Mouse (Mus musculus) midbrain, postnatal 0 days (tissue): ENCODE results near the gene Sprr2e. TPM values are rescaled to one million over a fixed set of nuclear protein-coding genes. Genes with fewer than 3 reads are reported as not detected.

ENCODE experiments used
- ATAC-seq: fragments of 200-750 bp; cut with Nextera tagmentation; 2 replicates; pipeline ENCODE4 v1.8.0; 2017; ENCODE audit warnings: moderate number of reproducible peaks, mild to moderate bottlenecking, moderate TSS enrichment, moderate library complexity; ENCODE audit not compliant: low FRiP score
- DNase-seq: peaks from one replicate; pipeline ENCODE4 v3.0.0-alpha.2; 2015; ENCODE audit warnings: low spot score
- H3K27ac ChIP-seq: fragments of 300-500 bp; sonication (generic); 2 replicates; pipeline ENCODE4 v1.5.1; 2014; ENCODE audit warnings: low read depth, mild to moderate bottlenecking, low read length, mixed read lengths
- H3K27me3 ChIP-seq: fragments of 300-500 bp; sonication (generic); 2 replicates; pipeline ENCODE4 v1.6.1; 2014; ENCODE audit warnings: low read length, control low read depth, mixed read lengths; ENCODE audit not compliant: insufficient read depth
- H3K36me3 ChIP-seq: fragments of 300-500 bp; sonication (generic); 2 replicates; pipeline ENCODE4 v1.6.1; 2014; ENCODE audit warnings: low read length, control low read depth, mixed read lengths; ENCODE audit not compliant: insufficient read depth
- H3K4me1 ChIP-seq: fragments of 300-500 bp; sonication (generic); 2 replicates; pipeline ENCODE4 v1.6.1; 2014; ENCODE audit warnings: mild to moderate bottlenecking, control low read depth, antibody characterized with exemption, low read length, mixed read lengths; ENCODE audit not compliant: insufficient read depth
- H3K4me2 ChIP-seq: fragments of 300-500 bp; sonication (generic); 2 replicates; pipeline ENCODE4 v1.6.1; 2014; ENCODE audit warnings: low read depth, mild to moderate bottlenecking, low read length, mixed read lengths; ENCODE audit not compliant: poor library complexity, severe bottlenecking
- H3K4me3 ChIP-seq: fragments of 300-500 bp; sonication (generic); 2 replicates; pipeline ENCODE4 v1.5.1; 2014; ENCODE audit warnings: low read depth, mild to moderate bottlenecking, low read length, moderate library complexity
- H3K9ac ChIP-seq: fragments of 300-500 bp; sonication (generic); replicated peaks from 2 replicates; pipeline ENCODE4 v1.6.1; 2014; ENCODE audit warnings: mild to moderate bottlenecking, low read length, moderate library complexity, mixed read lengths; ENCODE audit not compliant: poor library complexity, severe bottlenecking
- H3K9me3 ChIP-seq: fragments of 300-500 bp; sonication (generic); 2 replicates; pipeline ENCODE4 v1.6.1; 2016; ENCODE audit warnings: low read length, control low read depth
- CTCF ChIP-seq: IDR thresholded peaks from 2 replicates; pipeline ENCODE4 v1.5.1; 2016; ENCODE audit warnings: antibody characterized with exemption, mild to moderate bottlenecking
- WGBS: fragments of 180-500 bp; shearing (Covaris S2); extraction: QIAGEN DNeasy Blood & Tissue Kit; methylation state at CpG from one replicate; pipeline ENCODE4 v1.1.7; 2014; 5-methylcytosine and 5-hydroxymethylcytosine counted together
- polyA plus RNA-seq: library from polyadenylated mRNA; unstranded; fragments of >200 nt; fragmentation: Nextera tagmentation; extraction: Ambion mirVana; gene quantifications from 2 replicates; pipeline ENCODE4 v1.2.1, GENCODE M21; 2015
- total RNA-seq: library from RNA; depleted of rRNA; stranded (reverse); fragments of >200 nt; gene quantifications from 2 replicates; pipeline ENCODE4 v1.2.3, GENCODE M21; 2014; rRNA removed

Gene Sprr2e
- total RNA-seq (not detected in 2 replicates), polyA plus RNA-seq (not detected in 2 replicates)

DNA sequence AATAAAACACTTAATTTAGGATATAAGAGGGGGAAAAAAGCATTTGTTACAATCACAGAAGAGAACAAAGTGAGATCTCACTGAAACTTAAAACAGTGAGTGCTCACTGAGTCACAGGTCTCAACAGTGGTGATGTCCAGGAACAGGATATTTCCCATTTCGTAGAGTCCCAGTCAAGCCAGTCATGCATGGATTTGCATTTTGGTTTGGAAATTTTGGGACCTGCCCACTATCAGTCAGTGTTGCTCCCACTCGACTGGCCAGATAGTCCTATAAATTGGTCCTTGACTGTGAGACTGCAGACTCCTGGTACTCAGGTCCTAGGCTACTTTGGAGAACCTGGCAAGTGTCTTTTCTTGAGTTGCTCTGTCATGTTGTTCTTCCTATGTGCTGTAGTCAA is at the start of gene Sprr2e:
Gene Sprr2e (plus strand): TSS at position 301 of the 400 bp plus-strand sequence.
- no peak for TF ChIP-seq CTCF
- no peak within 1 kb of the TSS for H3K4me3 ChIP-seq
- 87% methylated on average over 2 of the region's 2 CpGs for WGBS
- no peaks in the 10 kb centered on the region for H3K9me3 ChIP-seq
- H3K36me3 ChIP-seq: no peaks in the 10 kb centered on the region
- DNase-seq: no peak
- no peak within 1 kb of the TSS for H3K9ac ChIP-seq
- H3K4me1 ChIP-seq: no peaks in the 10 kb centered on the region
- no peak within 1 kb of the TSS for H3K4me2 ChIP-seq
- no peak for ATAC-seq
- H3K27me3 ChIP-seq: no peaks in the 10 kb centered on the region
- no peak within 1 kb of the TSS for H3K27ac ChIP-seq

DNA sequence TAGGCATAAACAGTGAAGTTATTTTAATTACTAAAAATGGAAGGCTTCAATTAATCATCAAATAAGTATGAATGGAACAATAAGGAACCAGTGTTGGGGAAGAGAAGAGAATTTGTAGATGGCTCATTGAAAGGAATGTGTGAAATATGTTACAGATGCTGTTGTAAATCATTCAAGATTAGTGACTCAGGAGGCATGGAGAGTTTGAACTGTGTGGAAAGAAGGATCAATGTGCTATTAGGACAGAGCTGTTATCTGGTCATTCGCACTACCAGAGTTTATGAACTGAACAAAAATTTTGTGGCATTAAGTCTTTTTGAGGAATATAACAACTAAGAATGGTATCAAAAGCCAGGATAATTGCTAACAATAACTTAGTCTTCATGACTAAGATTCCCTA is 44.5 kb upstream of the Sprr2e start:
- 89% methylated on average over 1 of the region's 1 CpGs for WGBS
- Histone ChIP-seq H3K36me3 (no peaks in the 10 kb centered on the region), H3K4me2 (no peak overlapping the region)

DNA sequence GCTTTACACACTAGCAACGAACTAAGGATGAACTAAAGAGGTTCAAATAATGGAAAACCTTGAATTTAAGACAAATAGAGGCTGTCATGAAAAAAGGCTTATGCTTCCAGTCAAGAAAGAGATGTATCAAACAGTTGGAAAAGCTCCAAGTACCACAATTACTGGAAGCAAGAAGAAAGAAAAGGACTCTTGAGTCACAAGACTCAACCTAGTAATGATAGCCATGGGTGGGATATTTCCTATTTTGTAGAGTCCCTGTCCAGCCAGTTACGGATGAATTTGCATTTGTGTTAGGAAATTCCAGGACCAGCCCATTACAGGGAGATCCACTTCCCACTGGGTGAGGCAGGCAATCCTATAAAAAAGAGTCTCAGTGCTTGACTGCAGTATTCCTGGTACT is 35.6 kb upstream of the Sprr2e start, which contains the start of gene Sprr2b:
Gene Sprr2b (plus strand): TSS at position 301 of the 400 bp plus-strand sequence.
- H3K4me3 ChIP-seq: no peak within 1 kb of the TSS
- no peak within 1 kb of the TSS for H3K4me2 ChIP-seq
- H3K4me1 ChIP-seq: no peaks in the 10 kb centered on the region
- no peak for TF ChIP-seq CTCF
- H3K9me3 ChIP-seq: no peaks in the 10 kb centered on the region
- DNase-seq (no peak), ATAC-seq (no peak)
- no peaks in the 10 kb centered on the region for H3K36me3 ChIP-seq
- H3K9ac ChIP-seq: no peak within 1 kb of the TSS
- WGBS: 76% methylated on average over 2 of the region's 2 CpGs
- H3K27me3 ChIP-seq: no peaks in the 10 kb centered on the region
- no peak within 1 kb of the TSS for H3K27ac ChIP-seq

More for the DNA sequence above, 44.5 kb upstream of the Sprr2e start:
- no peaks in the 10 kb centered on the region for H3K9me3 ChIP-seq
- TF ChIP-seq CTCF: no peak
- no peak for ATAC-seq
- H3K9ac ChIP-seq: no peak overlapping the region
- no peak overlapping the region for H3K27ac ChIP-seq
- H3K4me3 ChIP-seq: no peak overlapping the region
- no peak for DNase-seq
- H3K27me3 ChIP-seq: no peaks in the 10 kb centered on the region
- H3K4me1 ChIP-seq: no peaks in the 10 kb centered on the region

- 0 out of 2 replicates have a peak, but pooled peaks have one; percentile 41 for ATAC-seq
- WGBS: 49% methylated on average over 2 of the region's 2 CpGs
- H3K36me3 ChIP-seq: no peaks in the 10 kb centered on the region
- H3K27me3 ChIP-seq: no peaks in the 10 kb centered on the region
- H3K4me2 ChIP-seq: no peak overlapping the region
- H3K27ac ChIP-seq: no peak overlapping the region
- H3K4me1 ChIP-seq: no peaks in the 10 kb centered on the region
- no peak for TF ChIP-seq CTCF
- no peak overlapping the region for H3K9ac ChIP-seq
- no peak for DNase-seq
- H3K9me3 ChIP-seq: no peaks in the 10 kb centered on the region
- H3K4me3 ChIP-seq: no peak overlapping the region
Observed at GRCm38 (mm10) chr3:92317384-92317783, 34.6 kb upstream of the Sprr2e start.

DNA sequence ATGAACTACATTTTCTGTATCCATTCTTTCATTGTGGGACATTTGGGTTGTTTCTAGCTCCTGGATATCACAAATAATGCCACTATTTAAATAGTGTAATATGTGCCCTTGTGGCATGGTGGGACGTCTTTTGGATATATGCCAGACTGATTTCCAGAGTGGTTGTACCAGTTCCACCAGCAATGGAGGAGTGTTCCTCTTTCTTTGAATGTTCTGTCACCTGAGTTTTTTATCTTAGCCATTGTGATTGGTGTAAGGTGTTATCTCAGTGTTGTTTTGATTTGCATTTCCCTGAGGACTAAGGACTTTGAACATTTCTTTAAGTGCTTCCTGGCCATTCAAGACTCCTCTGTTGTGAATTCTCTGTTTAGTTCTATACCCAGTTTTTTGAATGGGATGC is 15.7 kb upstream of the Sprr2e start:
- Histone ChIP-seq H3K9me3 (no peaks in the 10 kb centered on the region), H3K4me3 (no peak overlapping the region), H3K4me1 (no peaks in the 10 kb centered on the region), H3K27ac (no peak overlapping the region), H3K9ac (no peak overlapping the region), H3K27me3 (no peaks in the 10 kb centered on the region), H3K4me2 (no peak overlapping the region), H3K36me3 (no peaks in the 10 kb centered on the region)
- WGBS: 88% methylated on average over 1 of the region's 1 CpGs
- no peak for ATAC-seq
- no peak for DNase-seq
- TF ChIP-seq CTCF: no peak

DNA sequence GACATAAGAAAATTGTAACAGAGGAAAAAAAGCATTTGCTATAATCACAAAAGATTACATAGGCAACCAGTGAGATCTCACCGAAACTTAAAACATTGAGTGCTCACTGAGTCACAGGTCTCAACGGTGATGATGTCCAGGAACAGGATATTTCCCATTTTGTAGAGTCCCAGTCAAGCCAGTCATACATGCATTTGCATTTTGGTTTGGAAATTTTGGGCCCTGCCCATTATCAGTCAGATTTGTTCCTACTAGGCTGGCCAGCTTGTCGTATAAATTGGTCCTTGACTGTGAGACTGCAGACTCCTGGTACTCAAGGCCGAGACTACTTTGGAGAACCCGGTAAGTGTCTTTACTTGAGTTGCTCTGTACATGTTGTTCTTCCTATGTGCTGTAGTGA is 13.1 kb upstream of the Sprr2e start, which contains the start of gene Sprr2d:
Gene Sprr2d (plus strand): TSS at position 301 of the 400 bp plus-strand sequence.
- H3K9me3 ChIP-seq: no peaks in the 10 kb centered on the region
- H3K9ac ChIP-seq: no peak within 1 kb of the TSS
- no peaks in the 10 kb centered on the region for H3K4me1 ChIP-seq
- H3K27ac ChIP-seq: no peak within 1 kb of the TSS
- ATAC-seq (no peak), DNase-seq (no peak)
- no peaks in the 10 kb centered on the region for H3K36me3 ChIP-seq
- TF ChIP-seq CTCF: no peak
- H3K4me2 ChIP-seq: no peak within 1 kb of the TSS
- no peak within 1 kb of the TSS for H3K4me3 ChIP-seq
- 94% methylated on average over 5 of the region's 5 CpGs for WGBS
- no peaks in the 10 kb centered on the region for H3K27me3 ChIP-seq
